Mouse (Mus musculus) layer of hippocampus, postnatal 14 days (tissue): ENCODE measurements around the gene Psmg1. TPM values are rescaled to one million over a fixed set of nuclear protein-coding genes. Genes with fewer than 3 reads are reported as not detected.
A peak's percentile ranks its signal among the peaks of the same experiment; 100 is the strongest.
"Not testable (repeated sequence)": the region's sequence is repeated elsewhere in the genome, so short reads cannot be mapped to it uniquely, and the experiment has no call there.

Experiments
- DNase-seq, 2 experiments: peaks; one replicate each; pipeline ENCODE4 v3.0.0; 2021 to 2022; ENCODE audit warnings: low spot score in 2 of 2, mixed read lengths in 1 of 2
- microRNA-seq, 2 experiments: library from miRNA; unstranded; fragments of <30 nt; microRNA quantifications; one replicate each; pipeline ENCODE4 v1.2.0; 2021
- total RNA-seq, 2 experiments: library from RNA; stranded (reverse); gene quantifications; 2 replicates each; pipeline ENCODE4 v1.2.3; 2021

Psmg1 gene
- total RNA-seq, 2 experiments from 2014 or later, result 16.0 to 16.9 TPM

GRCm38 (mm10) chr16:95960689-95961088, 30.1 kb downstream of the Psmg1 start:
- DNase-seq, result not testable (repeated sequence)

GRCm38 (mm10) chr16:95958080-95958479, 32.7 kb downstream of the Psmg1 start:
- no peak for DNase-seq

DNA sequence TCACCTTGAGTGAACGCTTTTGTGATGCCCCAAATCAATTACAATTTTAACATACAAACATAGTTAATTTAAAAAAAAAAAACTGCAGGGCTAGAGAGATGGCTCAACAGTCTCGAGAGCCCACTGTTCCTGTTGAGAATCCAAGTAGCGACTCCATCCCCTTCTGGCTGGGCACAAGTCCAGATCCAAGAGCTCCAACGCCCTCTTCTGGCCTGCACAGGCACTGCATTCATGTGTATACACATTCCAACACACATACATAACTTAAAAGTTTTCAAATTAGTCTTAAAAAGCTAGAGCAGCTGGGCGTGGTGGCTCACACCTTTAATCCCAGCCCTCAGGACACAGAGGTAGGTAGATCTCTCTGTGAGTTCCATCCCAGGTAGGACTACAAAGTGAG, 34.1 kb downstream of the Psmg1 start:
- no peak for DNase-seq

- DNase-seq, result no peak
These were observed 34.9 kb downstream of the Psmg1 start for GRCm38 (mm10) chr16:95955716-95956346.

- DNase-seq, result no peak
These were observed 36.4 kb downstream of the Psmg1 start for GRCm38 (mm10) chr16:95954341-95954740.

- no peak for DNase-seq
These were observed 37.6 kb downstream of the Psmg1 start for GRCm38 (mm10) chr16:95953159-95953650.

DNA sequence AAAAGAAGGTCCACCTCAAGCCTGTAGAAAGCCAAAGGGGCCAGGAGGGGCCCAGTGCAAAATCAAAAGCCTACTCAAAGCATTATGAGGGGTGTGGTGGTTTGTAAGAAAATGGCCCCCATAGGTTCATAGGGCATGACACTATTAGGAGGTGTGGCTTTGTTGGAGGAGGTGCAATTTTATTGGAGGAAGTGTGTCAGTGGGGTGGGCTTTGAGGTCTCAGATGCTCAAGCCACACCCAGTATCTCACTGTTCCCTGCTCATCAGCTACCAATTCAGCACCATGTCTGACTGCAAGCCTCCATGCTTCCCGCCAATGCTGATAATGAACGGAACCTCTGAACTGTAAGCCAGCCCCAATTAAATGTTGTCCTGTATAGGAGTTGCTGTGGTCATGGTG, 39.3 kb downstream of the Psmg1 start:
- no peak for DNase-seq

- DNase-seq, result peak; percentile 77 to 85
These were observed 45.1 kb downstream of the Psmg1 start for GRCm38 (mm10) chr16:95945389-95946311.

- no peak for DNase-seq
These were observed 47.6 kb downstream of the Psmg1 start for GRCm38 (mm10) chr16:95943186-95943585.

DNA sequence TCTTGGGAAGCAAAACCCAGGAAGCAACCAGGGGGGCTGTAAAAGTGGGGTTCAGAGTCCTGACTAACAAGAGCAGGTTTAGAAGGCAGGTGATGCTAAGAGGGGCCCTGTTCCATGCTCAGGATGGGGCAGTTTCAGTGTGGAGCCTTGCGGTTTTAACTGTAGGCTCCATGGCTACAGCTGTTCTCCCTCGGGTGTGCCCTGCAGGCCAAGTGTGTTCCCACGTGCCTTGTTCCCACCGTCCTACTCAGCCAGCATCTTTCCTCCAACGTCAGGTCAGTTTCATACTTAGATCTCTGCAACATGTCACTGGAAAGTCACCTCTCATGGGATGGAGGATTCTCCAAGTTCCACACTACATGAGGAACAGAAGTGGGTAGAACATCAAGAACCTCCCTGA, 49.2 kb downstream of the Psmg1 start:
- no peak for DNase-seq

DNA sequence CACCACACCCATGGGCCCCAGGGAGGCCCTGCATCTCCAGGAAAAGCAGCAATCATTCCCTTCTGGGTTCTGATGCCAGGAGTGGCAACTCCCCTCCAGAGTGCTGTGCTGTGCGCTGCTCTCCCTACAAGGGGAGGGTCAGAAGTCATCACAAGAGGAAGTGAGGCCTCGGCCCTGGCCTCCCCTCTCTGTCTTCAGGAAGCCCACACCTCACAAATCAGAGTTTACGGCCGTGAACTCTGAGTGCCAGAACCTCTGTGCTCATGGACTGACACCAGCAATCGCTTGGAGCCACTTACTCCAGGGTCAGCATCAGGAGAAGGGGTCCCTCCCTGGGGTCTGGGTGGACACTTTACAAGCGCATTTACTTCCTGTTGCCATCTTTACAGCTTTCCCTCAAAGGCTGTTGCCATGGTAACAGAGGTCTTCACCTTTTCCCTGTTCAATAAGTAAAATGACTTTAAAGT, 55.2 kb downstream of the Psmg1 start:
- no peak for DNase-seq

- DNase-seq, result no peak
These were observed 57.9 kb downstream of the Psmg1 start for GRCm38 (mm10) chr16:95932860-95933259.

DNA sequence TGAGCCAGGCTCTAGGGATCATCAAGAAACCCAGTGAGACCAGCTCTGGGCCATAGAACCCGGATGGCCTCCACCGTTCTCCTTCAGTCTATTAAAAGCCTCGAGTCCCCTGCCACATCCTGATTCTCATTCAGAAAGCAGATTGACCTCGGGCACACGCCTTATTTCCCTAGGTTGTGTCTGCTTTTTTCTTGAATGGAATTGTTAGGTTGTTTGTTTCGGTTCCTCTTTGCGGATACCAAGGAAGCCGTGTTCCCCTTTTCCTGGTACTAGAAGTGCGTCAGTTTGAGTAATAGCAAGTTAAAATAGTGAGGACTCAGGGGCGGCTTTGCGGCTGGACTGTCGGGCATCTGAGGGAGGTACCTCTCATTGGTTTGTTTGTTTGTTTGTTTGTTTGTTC, 59.3 kb downstream of the Psmg1 start:
- no peak for DNase-seq

Small RNA genes within 50 kb of the gene (microRNA-seq; reads per million reads assigned to microRNA genes)
- gene Gm27833, result 0 reads per million in 2 experiments

Other genes starting within 250 kb of the Psmg1 start
- gene Brwd1, start 91.6 kb upstream of the Psmg1 start, total RNA-seq, result 100 to 1,000 TPM; 119 to 123 TPM
- 10 to 100 TPM; 69.3 to 81.1 TPM for gene Hmgn1, start 136.8 kb upstream of the Psmg1 start, total RNA-seq
- gene Wrb, start 154.4 kb upstream of the Psmg1 start, total RNA-seq, result 10 to 100 TPM; 64.6 to 76.0 TPM
- 1 to 10 TPM; 1.3 to 1.8 TPM for gene Lca5l, start 201.3 kb upstream of the Psmg1 start, total RNA-seq
- 1 to 10 TPM; 1.4 to 2.1 TPM for gene Sh3bgr, start 209.5 kb upstream of the Psmg1 start, total RNA-seq
- 10 to 100 TPM; 26.0 TPM for gene B3galt5, start 244.8 kb upstream of the Psmg1 start, total RNA-seq